Mouse (Mus musculus): Measurements from ENCODE around the gene Gipc1.

The Gipc1 gene

GRCm38 (mm10) chr8:83649699-83650098, 2.8 kb upstream of the Gipc1 start:
- no peak for DNase-seq

- peak in 1 of 2 experiments; percentile 61 for DNase-seq
Measured at GRCm38 (mm10) chr8:83652744-83653661, 526 bp downstream of the Gipc1 start.

GRCm38 (mm10) chr8:83653662-83654017, 1.2 kb downstream of the Gipc1 start:
- DNase-seq: no peak

- no peak for DNase-seq
Measured at GRCm38 (mm10) chr8:83654725-83655124, 2.2 kb downstream of the Gipc1 start.

GRCm38 (mm10) chr8:83656043-83656442, 3.6 kb downstream of the Gipc1 start:
- no peak for DNase-seq

- peak in 1 of 2 experiments; percentile 67 for DNase-seq
Measured at GRCm38 (mm10) chr8:83656484-83657246, 4.2 kb downstream of the Gipc1 start.

GRCm38 (mm10) chr8:83660545-83660944, 8.1 kb downstream of the Gipc1 start:
- peak in 1 of 2 experiments; percentile 48 for DNase-seq

- DNase-seq: peak; percentile 48 to 66
Measured at GRCm38 (mm10) chr8:83660995-83661680, 8.7 kb downstream of the Gipc1 start.

GRCm38 (mm10) chr8:83662421-83662826, 9.9 kb downstream of the Gipc1 start:
- peak; percentile 94 to 98 for DNase-seq

- DNase-seq: no peak
Measured at GRCm38 (mm10) chr8:83664096-83664495, 11.6 kb downstream of the Gipc1 start.

GRCm38 (mm10) chr8:83664931-83665625, 12.6 kb downstream of the Gipc1 start:
- peak in 1 of 2 experiments; percentile 47 for DNase-seq

GRCm38 (mm10) chr8:83665969-83666865, 13.7 kb downstream of the Gipc1 start, which contains the start of gene Ptger1:
Ptger1 (plus strand) TSS chr8:83666678.
- peak; percentile 62 to 84 for DNase-seq

- DNase-seq: no peak
Measured at GRCm38 (mm10) chr8:83666866-83667234, 14.4 kb downstream of the Gipc1 start.

GRCm38 (mm10) chr8:83667526-83667925, 15.0 kb downstream of the Gipc1 start:
- DNase-seq: no peak

GRCm38 (mm10) chr8:83668010-83668916, 15.8 kb downstream of the Gipc1 start:
- DNase-seq: peak; percentile 59 to 63

GRCm38 (mm10) chr8:83669013-83669412, 16.5 kb downstream of the Gipc1 start:
- DNase-seq: no peak

GRCm38 (mm10) chr8:83672936-83673335, 20.5 kb downstream of the Gipc1 start:
- DNase-seq: no peak

GRCm38 (mm10) chr8:83674497-83674896, 22.0 kb downstream of the Gipc1 start:
- no peak for DNase-seq

- DNase-seq: no peak
Measured at GRCm38 (mm10) chr8:83679866-83680265, 27.4 kb downstream of the Gipc1 start.

GRCm38 (mm10) chr8:83680603-83681002, 28.1 kb downstream of the Gipc1 start:
- no peak for DNase-seq
